Mouse (Mus musculus): ENCODE data around the gene Gcn1l1. TPM values are rescaled to one million over a fixed set of nuclear protein-coding genes. Genes with fewer than 3 reads are reported as not detected.
A peak's percentile ranks its signal among the peaks of the same experiment; 100 is the strongest.

Gcn1l1 gene
- polyA plus RNA-seq, 1 experiment, result 68.7 TPM

DNA sequence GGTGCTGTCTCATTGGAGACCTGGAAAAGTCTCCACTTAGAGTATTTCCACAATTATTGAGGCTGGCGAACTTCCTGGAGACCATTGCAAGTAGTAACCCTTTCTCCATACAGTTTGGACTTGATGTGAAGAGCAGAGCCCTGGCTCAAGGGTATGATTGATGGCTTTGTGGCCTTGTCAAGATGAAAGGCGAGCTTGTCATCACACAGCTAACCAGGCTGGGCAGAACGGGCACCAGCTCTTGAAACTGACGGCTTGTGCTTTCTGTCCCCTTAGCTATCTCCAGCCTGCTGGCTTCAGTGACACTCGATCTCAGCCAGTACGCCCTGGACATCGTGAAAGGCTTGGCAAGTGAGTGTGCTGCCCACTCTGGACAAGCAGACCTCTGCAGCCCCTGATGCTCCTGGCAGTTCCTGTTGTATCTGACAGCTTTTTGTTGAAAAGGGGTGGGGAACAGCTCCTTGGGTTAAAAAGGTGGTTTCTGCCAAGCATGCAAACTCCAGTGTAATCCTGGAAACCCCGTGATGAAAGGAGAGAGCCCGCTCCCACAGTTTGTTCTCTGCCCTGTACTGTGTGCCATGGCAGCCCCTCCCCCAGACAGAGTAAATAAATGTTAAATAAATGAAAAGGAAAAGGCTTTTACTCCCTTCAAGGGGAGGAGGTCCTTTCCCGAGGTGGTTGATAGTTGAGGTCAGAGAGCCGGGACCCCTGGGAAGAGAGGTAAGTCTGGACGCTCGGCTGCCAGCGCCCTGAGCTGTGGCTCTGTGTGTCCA lies 15.4 kb downstream of the Gcn1l1 start:
- DNase-seq (ENCODE audit: low read depth), result no peak
- TF ChIP-seq CTCF (IDR thresholded peaks at IDR 0.05; ENCODE audit: borderline replicate concordance, extremely low read depth, insufficient read depth, insufficient read length), result no peak
- TF ChIP-seq POLR2A (IDR thresholded peaks at IDR 0.05; ENCODE audit: borderline replicate concordance, extremely low read depth, insufficient read depth, insufficient read length, poor library complexity, severe bottlenecking), result no peak

- no peak for TF ChIP-seq POLR2A (IDR thresholded peaks at IDR 0.05; ENCODE audit: borderline replicate concordance, extremely low read depth, insufficient read depth, insufficient read length, poor library complexity, severe bottlenecking)
- no peak for TF ChIP-seq CTCF (IDR thresholded peaks at IDR 0.05; ENCODE audit: borderline replicate concordance, extremely low read depth, insufficient read depth, insufficient read length)
- no peak for DNase-seq (ENCODE audit: low read depth)
Observed at GRCm38 (mm10) chr5:115581662-115582061, 16.6 kb downstream of the Gcn1l1 start.

DNA sequence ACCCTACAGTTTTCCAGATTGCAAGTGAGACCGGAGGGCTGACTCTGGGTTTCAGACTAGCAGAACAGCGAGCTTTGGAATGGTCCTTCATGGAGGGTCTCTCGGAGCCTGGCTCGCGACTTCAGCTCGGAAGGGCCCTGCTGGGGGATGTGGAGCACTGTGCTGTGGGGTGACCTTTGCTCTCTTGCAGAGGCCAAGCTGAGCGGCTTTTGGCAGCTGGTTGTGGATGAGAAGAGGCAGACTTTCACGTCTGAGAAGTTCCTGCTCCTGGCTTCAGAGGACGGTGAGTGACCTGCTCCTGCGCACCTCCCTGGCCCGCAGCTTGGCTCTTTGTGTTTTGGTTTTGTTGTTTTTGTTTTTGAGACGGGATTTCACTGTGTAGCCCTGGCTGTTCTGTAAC lies 20.6 kb downstream of the Gcn1l1 start:
- TF ChIP-seq POLR2A (IDR thresholded peaks at IDR 0.05; ENCODE audit: borderline replicate concordance, extremely low read depth, insufficient read depth, insufficient read length, poor library complexity, severe bottlenecking), result no peak
- TF ChIP-seq CTCF (IDR thresholded peaks at IDR 0.05; ENCODE audit: borderline replicate concordance, extremely low read depth, insufficient read depth, insufficient read length), result no peak
- no peak for DNase-seq (ENCODE audit: low read depth)

DNA sequence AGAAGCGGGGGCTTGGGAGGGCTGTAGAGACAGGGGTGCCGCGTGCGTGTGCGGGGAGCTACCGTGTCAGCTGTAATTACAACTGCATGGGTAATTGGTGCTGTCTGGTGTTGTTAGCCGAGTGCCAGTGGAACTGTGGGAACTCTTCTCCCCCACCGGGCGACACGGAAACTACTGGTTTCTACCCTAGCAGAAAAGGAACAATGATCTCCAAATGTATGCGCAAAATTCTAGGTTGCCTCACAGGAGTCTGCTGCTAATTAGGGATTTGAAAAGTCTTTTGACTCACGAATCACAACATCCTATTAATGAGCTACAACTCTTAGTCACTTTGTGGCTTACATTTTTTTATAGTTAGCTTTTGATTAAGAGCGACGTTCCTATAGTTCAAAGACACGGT lies 21.1 kb downstream of the Gcn1l1 start:
- TF ChIP-seq CTCF (IDR thresholded peaks at IDR 0.05; ENCODE audit: borderline replicate concordance, extremely low read depth, insufficient read depth, insufficient read length) (no peak), POLR2A (IDR thresholded peaks at IDR 0.05; ENCODE audit: borderline replicate concordance, extremely low read depth, insufficient read depth, insufficient read length, poor library complexity, severe bottlenecking) (no peak)
- DNase-seq (ENCODE audit: low read depth), result peak; percentile 64

DNA sequence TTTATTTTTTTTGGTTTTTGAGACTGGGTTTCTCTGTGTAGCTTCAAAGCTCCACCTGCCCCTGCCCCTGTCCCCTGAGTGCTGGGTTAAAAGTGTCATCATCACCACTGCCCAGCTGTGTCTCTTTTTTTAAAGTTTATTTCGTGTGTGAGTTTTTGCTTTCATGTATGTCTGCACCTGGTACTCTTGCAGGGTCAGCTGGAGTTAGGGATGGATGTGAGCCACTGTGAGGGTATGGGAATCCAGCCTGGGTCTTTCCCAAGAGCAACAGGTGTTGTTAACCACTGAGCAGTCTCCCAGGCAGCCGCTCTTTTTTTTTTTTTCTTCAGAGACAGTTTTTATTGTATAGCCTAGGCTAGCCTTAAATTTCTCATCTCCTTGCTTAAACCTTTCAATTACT lies 21.7 kb downstream of the Gcn1l1 start:
- no peak for TF ChIP-seq POLR2A (IDR thresholded peaks at IDR 0.05; ENCODE audit: borderline replicate concordance, extremely low read depth, insufficient read depth, insufficient read length, poor library complexity, severe bottlenecking)
- no peak for TF ChIP-seq CTCF (IDR thresholded peaks at IDR 0.05; ENCODE audit: borderline replicate concordance, extremely low read depth, insufficient read depth, insufficient read length)
- no peak for DNase-seq (ENCODE audit: low read depth)

GRCm38 (mm10) chr5:115591028-115591427 lies 26.0 kb downstream of the Gcn1l1 start:
- TF ChIP-seq CTCF (IDR thresholded peaks at IDR 0.05; ENCODE audit: borderline replicate concordance, extremely low read depth, insufficient read depth, insufficient read length), result no peak
- TF ChIP-seq POLR2A (IDR thresholded peaks at IDR 0.05; ENCODE audit: borderline replicate concordance, extremely low read depth, insufficient read depth, insufficient read length, poor library complexity, severe bottlenecking), result no peak
- no peak for DNase-seq (ENCODE audit: low read depth)

DNA sequence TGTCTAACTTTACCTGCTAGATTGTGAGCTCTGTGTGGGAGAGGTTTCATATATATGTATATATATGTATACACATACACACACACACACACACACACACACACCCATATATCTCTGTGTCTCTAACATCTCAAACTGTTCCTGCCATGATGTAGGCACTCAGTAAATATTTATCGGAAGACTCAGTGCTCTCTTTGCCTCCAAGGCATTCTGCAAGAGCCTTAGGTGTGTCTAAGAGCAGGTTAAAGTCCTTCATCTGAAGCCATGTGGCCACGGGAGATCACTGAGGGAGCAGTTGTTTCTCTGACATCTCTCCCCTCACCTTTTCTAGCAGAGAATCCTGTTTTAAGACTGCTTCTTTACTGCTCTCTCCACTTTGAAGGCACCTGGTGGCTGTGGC lies 26.5 kb downstream of the Gcn1l1 start:
- TF ChIP-seq POLR2A (IDR thresholded peaks at IDR 0.05; ENCODE audit: borderline replicate concordance, extremely low read depth, insufficient read depth, insufficient read length, poor library complexity, severe bottlenecking), result no peak
- TF ChIP-seq CTCF (IDR thresholded peaks at IDR 0.05; ENCODE audit: borderline replicate concordance, extremely low read depth, insufficient read depth, insufficient read length), result no peak
- no peak for DNase-seq (ENCODE audit: low read depth)

- DNase-seq (ENCODE audit: low read depth), result no peak
- TF ChIP-seq POLR2A (IDR thresholded peaks at IDR 0.05; ENCODE audit: borderline replicate concordance, extremely low read depth, insufficient read depth, insufficient read length, poor library complexity, severe bottlenecking) (no peak), CTCF (IDR thresholded peaks at IDR 0.05; ENCODE audit: borderline replicate concordance, extremely low read depth, insufficient read depth, insufficient read length) (no peak)
Observed at GRCm38 (mm10) chr5:115603561-115603960, 38.5 kb downstream of the Gcn1l1 start.

- no peak for DNase-seq (ENCODE audit: low read depth)
- TF ChIP-seq CTCF (IDR thresholded peaks at IDR 0.05; ENCODE audit: borderline replicate concordance, extremely low read depth, insufficient read depth, insufficient read length) (no peak), POLR2A (IDR thresholded peaks at IDR 0.05; ENCODE audit: borderline replicate concordance, extremely low read depth, insufficient read depth, insufficient read length, poor library complexity, severe bottlenecking) (no peak)
Observed at GRCm38 (mm10) chr5:115611566-115611965, 46.5 kb downstream of the Gcn1l1 start.

DNA sequence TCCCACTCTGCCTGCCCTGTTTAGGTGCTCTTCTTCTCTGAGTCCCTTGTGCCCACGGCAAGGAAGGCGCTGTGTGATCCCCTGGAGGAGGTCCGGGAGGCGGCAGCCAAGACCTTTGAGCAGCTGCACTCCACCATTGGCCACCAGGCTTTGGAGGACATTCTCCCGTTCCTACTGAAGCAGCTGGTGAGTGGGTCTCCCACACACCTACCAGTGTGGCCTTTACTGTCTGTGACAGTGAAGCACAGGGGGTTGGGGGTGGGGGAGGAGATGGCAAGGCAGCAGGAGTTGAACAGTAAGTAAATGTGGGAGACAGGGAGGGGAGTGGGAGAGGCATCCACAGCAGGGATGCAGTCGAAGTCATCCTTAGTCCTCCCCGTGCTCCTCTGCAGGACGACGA lies 48.3 kb downstream of the Gcn1l1 start:
- DNase-seq (ENCODE audit: low read depth), result no peak
- TF ChIP-seq CTCF (IDR thresholded peaks at IDR 0.05; ENCODE audit: borderline replicate concordance, extremely low read depth, insufficient read depth, insufficient read length) (no peak), POLR2A (IDR thresholded peaks at IDR 0.05; ENCODE audit: borderline replicate concordance, extremely low read depth, insufficient read depth, insufficient read length, poor library complexity, severe bottlenecking) (no peak)

DNA sequence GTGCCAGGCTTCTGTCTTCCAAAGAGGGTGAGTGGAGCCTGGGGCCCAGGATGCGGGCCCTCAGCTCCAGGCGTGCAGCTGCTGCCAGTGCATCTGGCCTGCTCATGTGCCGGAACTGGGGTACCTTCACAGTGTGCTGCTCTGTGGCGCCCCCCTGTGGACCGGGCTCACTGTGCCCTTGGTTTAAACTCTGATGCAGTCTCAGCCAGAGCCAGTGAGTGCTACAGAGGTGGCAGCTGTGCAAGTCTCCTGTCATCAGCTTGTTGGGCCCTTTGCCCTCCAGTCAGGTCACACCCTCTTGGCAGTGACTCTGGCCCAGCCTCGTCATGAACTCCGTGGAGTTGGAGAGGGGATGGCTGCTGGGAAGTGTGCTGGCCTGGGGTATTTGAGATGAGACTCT lies 49.9 kb downstream of the Gcn1l1 start:
- TF ChIP-seq POLR2A (IDR thresholded peaks at IDR 0.05; ENCODE audit: borderline replicate concordance, extremely low read depth, insufficient read depth, insufficient read length, poor library complexity, severe bottlenecking), result no peak
- TF ChIP-seq CTCF (IDR thresholded peaks at IDR 0.05; ENCODE audit: borderline replicate concordance, extremely low read depth, insufficient read depth, insufficient read length), result peak; percentile 55
- DNase-seq (ENCODE audit: low read depth), result no peak

DNA sequence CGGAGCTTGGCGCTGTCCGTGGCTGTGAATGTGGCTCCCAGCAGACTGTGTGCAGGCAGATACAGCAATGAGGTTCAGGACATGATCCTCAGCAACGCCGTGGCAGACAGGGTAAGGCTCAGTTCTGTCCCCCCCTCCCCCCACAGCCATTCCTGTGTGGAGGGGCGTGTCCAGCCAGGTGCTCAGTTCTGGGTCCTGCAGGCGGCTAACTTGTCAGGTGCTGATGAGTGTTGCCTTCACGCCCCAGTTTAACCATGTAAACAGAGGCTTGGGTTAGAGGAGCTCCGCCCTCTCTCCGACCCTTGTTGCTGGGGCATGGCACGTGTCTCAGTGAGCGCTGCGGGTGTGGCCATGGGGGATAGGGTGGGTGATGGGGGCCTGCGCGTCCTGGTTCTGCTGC lies 54.6 kb downstream of the Gcn1l1 start:
- TF ChIP-seq POLR2A (IDR thresholded peaks at IDR 0.05; ENCODE audit: borderline replicate concordance, extremely low read depth, insufficient read depth, insufficient read length, poor library complexity, severe bottlenecking) (no peak), CTCF (IDR thresholded peaks at IDR 0.05; ENCODE audit: borderline replicate concordance, extremely low read depth, insufficient read depth, insufficient read length) (no peak)
- no peak for DNase-seq (ENCODE audit: low read depth)
